Mouse (Mus musculus) megakaryocyte-erythroid progenitor cell, adult 5-6 weeks (primary cell): ENCODE data around the gene Tmem205. TPM values are rescaled to one million over a fixed set of nuclear protein-coding genes. Genes with fewer than 3 reads are reported as not detected.

Experiments
- ATAC-seq: replicated peaks from 2 replicates; pipeline ENCODE4 v1.8.0; 2016; ENCODE audit warnings: mild to moderate bottlenecking, inconsistent platforms; ENCODE audit not compliant: severe bottlenecking, poor library complexity, low FRiP score, low TSS enrichment
- total RNA-seq, 2 experiments: library from RNA; stranded (forward) in 1 of 2; stranded (reverse) in 1 of 2; fragments of 200-1000, 215-1000 nt in 1 of 2; fragments of >200 nt in 1 of 2; fragmentation: Nextera tagmentation in 1 of 2; gene quantifications; 2 replicates each; pipeline ENCODE4 v1.2.3; 2014 to 2017

The Tmem205 gene
- total RNA-seq (2014; fragmentation: Nextera tagmentation) = 9.1 and 11.4 TPM in 2 replicates
- 4.1 and 8.5 TPM in 2 replicates for total RNA-seq (2017)

GRCm38 (mm10) chr9:21927208-21927753 is at the start of gene Tmem205, which contains the start of gene Ccdc159:
TSS of gene Tmem205 (minus strand) at chr9:21927556.
TSS of gene Ccdc159 (plus strand) at chr9:21927471.
- ATAC-seq = peak; percentile 76

GRCm38 (mm10) chr9:21976626-21977175 is 49.3 kb upstream of the Tmem205 start:
- no peak for ATAC-seq

- no peak for ATAC-seq
Observed at GRCm38 (mm10) chr9:21969304-21969703, 41.9 kb upstream of the Tmem205 start.

GRCm38 (mm10) chr9:21968883-21969282 is 41.5 kb upstream of the Tmem205 start:
- no peak for ATAC-seq

GRCm38 (mm10) chr9:21963417-21963816 is 36.1 kb upstream of the Tmem205 start, which contains the start of gene Epor:
TSS of gene Epor (minus strand) at chr9:21963506.
- ATAC-seq = peak; percentile 56

GRCm38 (mm10) chr9:21962416-21963059 is 35.2 kb upstream of the Tmem205 start:
- ATAC-seq = peak; percentile 91

- no peak for ATAC-seq
Observed at GRCm38 (mm10) chr9:21962010-21962409, 34.7 kb upstream of the Tmem205 start.

GRCm38 (mm10) chr9:21961366-21961980 is 34.1 kb upstream of the Tmem205 start:
- ATAC-seq = 0 out of 2 replicates have a peak, but pooled peaks have one; percentile 2

- ATAC-seq = no peak
Observed at GRCm38 (mm10) chr9:21960558-21961208, 33.3 kb upstream of the Tmem205 start.

- no peak for ATAC-seq
Observed at GRCm38 (mm10) chr9:21960135-21960534, 32.8 kb upstream of the Tmem205 start.

GRCm38 (mm10) chr9:21959244-21959643 is 31.9 kb upstream of the Tmem205 start:
- no peak for ATAC-seq

- ATAC-seq = no peak
Observed at GRCm38 (mm10) chr9:21958372-21958771, 31.0 kb upstream of the Tmem205 start.

GRCm38 (mm10) chr9:21955570-21956281 is 28.4 kb upstream of the Tmem205 start, which contains the start of gene Swsap1:
TSS of gene Swsap1 (plus strand) at chr9:21955755.
- ATAC-seq = peak; percentile 90

- peak; percentile 56 for ATAC-seq
Observed at GRCm38 (mm10) chr9:21955225-21955569, 27.8 kb upstream of the Tmem205 start.

- ATAC-seq = no peak
Observed at GRCm38 (mm10) chr9:21954635-21955034, 27.3 kb upstream of the Tmem205 start.

GRCm38 (mm10) chr9:21953600-21953999 is 26.2 kb upstream of the Tmem205 start:
- no peak for ATAC-seq

- ATAC-seq = no peak
Observed at GRCm38 (mm10) chr9:21951977-21952376, 24.6 kb upstream of the Tmem205 start.

GRCm38 (mm10) chr9:21950322-21950721 is 23.0 kb upstream of the Tmem205 start:
- peak; percentile 29; the same call in 1 of the 2 replicates for ATAC-seq

- no peak for ATAC-seq
Observed at GRCm38 (mm10) chr9:21948790-21949189, 21.4 kb upstream of the Tmem205 start.
